Mouse (Mus musculus) adrenal gland, adult 8-10 months (tissue): Measurements from ENCODE around the gene L3mbtl1. TPM values are rescaled to one million over a fixed set of nuclear protein-coding genes. Genes with fewer than 3 reads are reported as not detected.
"Not testable (repeated sequence)": the region's sequence is repeated elsewhere in the genome, so short reads cannot be mapped to it uniquely, and the experiment has no call there.

Experiments used
- DNase-seq: peaks from one replicate; pipeline ENCODE4 v3.0.0; 2022
- total RNA-seq, 4 experiments: library from RNA; stranded (reverse); gene quantifications; 2 replicates each; pipeline ENCODE4 v1.2.4; 2022

L3mbtl1 gene
- total RNA-seq, result 1 to 10 TPM in 1 of 4 experiments, under 1 TPM in 2, not detected in 1; 0.24 to 1.1 (median 0.68) TPM

DNA sequence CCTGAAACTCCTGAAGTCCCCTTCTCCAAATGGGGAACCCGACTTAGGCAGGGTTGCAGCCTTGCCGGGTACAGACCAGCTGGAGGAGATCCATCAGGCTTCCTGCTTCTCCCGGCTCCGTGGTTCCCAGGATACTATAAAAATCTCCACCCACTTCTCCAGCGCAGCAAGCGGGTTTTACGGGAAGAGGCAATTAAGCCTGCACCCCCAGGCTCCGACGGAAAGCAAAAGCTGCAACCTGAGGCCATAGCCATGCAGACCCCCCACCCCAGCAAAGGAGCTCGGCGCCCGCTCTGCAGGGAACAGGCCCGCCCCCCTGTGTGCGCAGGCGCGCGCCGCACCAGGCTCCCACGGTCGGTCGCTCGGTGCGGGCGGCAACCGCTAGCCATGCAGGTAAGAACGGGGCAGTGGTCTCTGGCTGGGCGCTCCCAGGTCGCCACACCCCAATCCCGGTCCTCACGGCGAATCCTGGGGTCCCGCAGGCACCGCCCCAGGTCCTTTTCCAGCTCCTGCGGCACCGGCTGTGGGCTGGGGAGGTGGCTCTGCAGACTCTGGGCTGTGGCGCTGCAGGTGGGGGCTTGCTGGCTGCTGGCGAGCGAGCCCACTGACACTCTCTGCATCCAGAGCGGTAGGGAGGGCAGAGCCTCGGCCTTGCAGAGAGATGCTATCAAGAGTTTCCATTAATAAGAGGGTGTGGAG is at the start of gene L3mbtl1:
Gene L3mbtl1, plus strand, starts transcription at position 325 of the 699 bp plus-strand sequence.
- no peak for DNase-seq

DNA sequence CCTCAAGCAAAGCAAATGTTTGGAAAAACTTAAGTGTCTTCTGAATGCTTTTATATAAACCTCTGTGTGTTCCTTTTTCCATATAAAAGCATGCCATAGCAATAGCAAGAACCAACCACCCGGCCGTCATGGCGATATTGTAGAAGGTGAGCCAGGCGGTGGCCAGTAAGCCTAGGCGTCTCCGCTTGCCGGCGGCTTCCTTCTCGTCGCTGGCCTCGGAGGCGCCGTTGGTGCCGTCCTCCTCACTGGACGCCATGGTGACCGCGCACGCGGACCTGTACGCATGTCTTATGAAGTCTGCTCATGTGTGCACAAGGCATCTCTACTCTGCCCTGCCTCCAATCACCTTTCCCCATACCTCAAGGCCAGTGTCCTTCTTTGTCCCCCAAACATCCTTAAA is 44.0 kb upstream of the L3mbtl1 start:
- DNase-seq, result not testable (repeated sequence)

DNA sequence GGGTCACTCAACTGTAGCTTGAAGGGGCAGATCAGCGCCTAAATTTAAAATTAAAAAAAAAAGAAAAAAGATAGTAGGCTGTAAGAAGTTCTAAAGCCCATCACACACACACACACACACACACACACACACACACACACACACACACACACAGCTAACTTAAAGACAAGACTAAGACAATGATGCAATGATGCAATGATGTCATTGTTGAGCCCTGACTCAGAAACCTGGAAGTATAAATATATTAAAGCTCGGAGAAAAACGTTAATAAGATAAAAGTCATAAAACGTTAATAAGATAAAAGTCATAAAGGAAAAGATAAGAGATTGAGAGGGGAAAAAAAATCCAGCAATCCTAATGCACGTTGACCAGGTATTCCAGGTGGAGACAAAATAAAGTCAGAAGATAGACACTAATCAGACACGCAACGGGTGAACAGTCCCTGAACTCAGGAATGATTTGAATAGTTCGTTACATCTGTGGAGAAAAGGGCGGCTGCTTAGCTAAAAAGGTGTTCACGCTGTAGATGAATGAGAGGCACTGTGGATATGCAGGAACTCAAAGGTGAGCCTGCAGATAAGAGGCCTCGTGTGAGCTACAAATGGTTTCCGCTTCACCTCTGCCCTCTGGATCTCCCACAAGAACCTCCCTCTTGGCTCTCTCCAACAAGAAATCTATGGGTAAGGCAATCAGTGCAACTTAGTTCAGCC is 43.2 kb upstream of the L3mbtl1 start:
- no peak for DNase-seq

DNA sequence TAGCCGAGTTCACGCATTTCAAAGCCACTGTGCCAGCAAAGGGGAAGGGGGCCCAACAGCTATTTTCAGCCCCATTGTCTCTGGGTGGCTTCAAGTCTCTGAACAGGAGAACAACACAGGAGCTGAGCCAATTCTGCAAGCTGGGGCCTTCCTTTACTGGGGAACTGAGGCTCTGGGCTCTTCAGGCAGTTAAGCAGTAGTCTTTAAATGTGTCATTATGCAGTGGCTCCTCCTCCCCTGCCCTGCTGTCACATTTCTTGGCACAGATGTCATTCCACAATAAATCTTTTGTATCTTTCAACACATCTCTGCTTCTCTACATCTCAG is 42.7 kb upstream of the L3mbtl1 start:
- no peak for DNase-seq

DNA sequence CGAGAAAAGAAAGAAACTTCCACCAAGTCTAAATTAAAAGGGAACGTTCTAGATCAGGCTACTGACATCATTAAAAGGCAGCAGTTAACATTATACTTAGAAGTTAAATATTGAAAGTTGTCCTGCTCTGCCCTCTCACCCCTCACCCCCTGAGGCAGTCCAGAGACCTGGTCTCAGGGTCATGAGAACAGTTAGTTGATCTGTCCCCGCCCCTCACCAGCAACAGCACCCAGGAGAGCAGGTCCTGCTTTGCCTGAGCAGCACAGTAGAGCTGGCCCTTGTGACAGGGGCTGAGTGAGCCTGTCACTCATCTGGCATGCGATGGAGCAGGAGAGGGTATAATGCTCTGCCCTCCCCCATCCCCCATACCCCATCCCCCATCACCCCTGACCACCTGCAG is 37.4 kb upstream of the L3mbtl1 start:
- DNase-seq, result no peak

DNA sequence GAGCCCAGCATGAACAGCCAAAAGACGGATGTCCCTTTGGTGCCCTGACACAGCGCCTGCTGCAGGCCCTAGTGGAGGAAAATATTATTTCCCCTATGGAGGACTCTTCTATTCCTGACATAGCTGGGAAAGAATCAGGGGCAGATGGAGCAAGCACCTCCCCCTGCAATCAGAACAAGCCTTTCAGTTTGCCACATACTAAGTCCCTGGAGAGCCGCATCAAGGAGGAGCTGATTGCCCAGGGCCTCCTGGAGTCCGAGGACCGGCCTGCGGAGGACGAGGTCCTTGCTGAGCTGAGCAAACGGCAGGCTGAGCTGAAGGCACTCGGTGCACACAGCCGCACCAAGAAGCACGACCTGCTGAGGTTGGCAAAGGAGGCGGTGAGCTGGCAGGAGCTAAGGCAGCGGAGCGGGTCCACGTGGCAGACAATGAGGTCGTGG is 35.2 kb upstream of the L3mbtl1 start:
- DNase-seq, result no peak

DNA sequence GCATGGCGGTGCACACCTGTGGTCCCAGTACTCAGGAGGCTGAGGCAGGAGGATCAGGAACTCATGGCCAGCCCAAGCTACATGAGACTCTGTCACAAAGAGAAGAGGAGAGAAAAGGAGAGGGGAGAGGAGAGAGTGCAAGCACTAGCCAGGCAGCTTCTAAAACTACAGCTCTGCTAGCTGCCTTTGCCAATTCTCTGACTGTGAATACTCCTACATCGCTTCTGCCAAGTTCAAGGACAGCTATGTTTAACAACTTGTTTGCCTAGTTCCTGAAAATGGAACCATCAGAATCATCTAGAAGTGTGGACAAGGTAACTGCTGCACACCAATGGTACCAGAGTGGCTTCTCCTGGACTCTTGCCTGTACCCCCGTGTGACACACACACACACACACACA is 29.2 kb upstream of the L3mbtl1 start:
- DNase-seq, result no peak

DNA sequence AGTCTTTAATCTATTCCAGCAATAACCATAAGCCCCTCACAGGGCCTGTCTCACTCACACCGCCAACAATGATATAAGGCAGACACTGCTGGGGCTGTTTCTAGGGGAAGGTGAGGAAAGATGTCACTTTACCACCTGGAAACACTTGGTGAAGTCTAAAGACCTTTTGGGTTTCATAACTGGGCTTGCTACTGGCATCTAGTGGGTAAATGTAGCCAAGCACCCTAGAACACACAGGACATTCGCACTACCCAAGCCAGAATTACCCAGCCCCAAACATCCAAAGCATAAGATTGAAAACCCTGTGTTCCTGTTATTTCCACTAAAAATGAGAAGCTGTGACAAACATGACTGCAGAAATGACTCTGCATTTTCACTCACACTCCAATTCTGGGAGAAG is 28.8 kb upstream of the L3mbtl1 start:
- DNase-seq, result no peak

DNA sequence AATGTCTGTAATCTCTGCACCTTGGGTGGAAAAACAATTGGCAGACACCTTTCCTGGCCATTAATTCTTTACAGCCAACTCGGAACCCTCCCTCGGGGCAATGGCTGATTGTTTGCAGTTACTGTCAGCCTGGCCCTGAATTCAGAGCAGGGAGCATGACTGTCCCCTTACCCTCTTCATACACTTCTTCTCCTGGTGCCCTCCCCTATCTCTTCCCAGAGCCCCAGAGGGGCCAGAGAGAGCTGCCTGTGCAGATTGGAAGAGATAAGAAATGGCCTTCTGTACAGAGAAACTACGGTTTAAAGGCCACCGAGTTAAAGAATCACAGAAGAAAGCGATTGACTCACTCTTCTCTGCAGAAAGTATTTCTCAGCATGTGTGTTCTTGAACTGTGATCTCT is 23.3 kb upstream of the L3mbtl1 start:
- DNase-seq, result no peak

DNA sequence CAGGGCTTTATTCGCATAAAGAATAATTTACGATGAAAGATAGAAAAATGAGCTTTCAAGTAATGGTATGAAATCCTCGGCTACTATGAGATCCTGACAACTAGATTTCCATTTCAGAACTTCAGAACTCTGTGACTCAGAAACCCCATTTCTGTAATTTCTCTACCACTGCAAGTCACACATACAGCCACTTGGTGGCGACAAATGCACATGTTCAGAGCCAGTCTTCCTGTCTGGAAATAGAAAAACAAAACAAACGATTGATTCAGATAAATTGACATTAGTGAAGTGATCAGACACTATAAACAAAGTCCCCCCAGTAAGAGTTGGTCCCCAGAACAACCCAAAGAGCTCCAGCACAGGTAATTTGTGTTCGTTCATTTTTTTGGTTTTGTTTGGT is 21.1 kb upstream of the L3mbtl1 start:
- DNase-seq, result peak; percentile 37

DNA sequence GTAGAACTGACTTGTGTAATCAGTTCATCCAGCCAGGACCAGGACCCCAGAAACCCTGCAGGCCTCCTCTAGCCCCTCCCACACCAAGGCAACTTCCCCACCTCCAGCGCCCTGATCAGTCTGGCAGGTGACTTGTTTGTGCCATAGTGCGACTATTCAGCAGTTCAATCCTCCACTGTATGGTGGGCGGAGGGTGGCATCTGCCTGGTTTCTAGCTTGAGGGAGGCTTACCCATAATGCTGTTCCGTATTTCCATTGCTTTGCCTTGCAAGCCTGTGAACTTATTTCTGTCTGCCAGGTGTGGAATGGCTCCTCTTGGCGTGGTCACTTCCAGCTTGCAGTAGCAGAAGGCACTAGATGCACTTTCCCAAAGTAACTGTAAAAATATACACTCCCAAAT is 20.4 kb upstream of the L3mbtl1 start:
- DNase-seq, result no peak

DNA sequence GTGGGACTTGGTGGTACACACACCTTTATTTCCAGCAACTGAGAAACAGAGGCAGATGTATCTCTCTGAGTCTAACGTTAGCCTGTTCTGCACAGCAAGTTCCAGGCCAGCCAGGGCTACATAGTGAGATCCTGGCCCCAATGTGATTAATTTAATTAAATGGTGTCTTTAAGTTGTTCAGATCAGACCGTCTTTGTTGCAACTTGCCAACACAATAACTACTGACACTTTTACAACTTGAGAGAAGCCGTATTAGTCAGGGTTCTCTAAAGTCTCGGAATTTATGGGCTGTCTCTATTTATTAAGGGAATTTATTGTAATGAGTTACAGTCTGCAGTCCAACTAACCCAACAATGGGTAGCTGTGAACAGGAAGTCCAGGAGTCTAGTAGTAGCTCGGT is 19.1 kb upstream of the L3mbtl1 start:
- no peak for DNase-seq

DNA sequence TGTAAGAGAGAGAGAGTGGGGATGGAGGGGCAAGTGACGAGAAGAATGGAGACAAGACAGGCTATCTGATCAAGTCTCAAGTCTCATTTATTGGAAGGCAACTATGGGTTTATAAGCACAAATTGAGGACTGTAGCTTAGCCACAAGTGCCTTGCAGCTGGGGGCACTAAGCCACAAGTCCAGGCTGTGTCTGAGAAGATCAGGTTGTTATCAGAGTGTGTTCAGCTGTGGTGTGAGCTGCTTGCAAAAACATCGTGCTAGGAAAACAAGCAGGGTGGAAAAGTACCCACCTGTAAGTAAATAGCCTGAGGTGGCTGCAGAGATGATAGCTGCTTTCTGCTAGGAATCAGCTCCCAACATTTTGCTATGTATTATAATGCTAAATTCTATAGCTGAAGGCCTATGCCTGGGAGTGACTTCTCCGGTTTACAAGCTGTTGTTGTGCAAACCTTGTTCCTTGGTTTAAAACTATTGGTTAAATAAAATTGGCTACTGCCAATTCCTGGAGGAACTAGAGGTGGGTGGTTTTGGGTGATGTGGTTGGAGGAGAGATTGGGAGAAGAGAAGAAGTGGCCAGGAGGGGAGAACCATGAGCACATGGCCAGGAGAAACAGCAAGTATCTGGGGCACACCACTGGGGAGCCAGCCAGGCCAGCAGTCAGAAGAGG is 15.2 kb upstream of the L3mbtl1 start:
- no peak for DNase-seq

DNA sequence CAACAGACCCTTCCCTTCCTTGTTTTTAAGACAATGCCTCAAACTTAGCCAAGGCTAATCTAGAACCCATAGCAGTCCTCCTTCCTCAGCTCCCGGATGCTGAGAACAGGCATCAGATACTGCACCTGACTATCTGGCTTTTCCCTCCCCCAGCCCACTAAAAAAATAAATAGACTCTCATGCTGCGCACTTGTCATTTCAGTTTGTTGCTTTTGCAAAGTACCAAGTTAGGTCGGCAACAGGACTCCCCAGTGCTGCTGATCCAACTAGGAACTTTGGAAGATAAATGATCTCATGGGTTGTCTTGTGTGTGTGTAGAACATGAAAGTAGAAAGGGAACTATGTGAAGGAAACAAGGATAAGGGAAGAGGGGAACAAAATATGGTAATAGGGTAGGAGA is 13.6 kb upstream of the L3mbtl1 start:
- DNase-seq, result no peak

DNA sequence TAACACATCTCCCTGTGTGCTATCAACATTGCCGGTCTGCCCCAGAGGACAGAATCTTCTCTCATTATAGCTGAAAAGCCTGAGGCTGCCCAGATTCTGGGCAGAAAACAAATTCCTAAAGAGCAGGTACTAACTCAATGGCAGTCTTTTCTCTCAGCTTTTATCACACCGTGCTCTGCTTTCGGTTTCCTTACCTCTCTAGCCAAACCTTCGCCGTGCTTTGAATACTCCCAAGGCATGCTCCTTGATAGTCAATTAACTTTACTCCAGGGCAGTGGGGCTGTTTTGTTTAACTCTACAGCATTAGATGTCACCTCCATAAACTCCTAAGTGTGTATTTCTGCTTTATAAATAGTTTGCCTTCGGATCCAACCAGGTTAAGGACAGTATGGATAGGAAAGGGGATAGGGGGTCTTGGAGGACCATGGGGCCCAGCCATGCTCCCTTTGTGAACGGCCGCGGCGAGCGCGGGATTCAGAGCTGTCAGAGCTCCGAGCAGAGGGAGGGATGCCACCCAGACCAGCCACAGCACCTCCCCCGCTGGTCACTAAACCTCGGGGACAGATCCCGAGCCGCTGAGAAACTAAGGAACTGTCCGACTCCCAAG is 12.7 kb upstream of the L3mbtl1 start:
- no peak for DNase-seq

DNA sequence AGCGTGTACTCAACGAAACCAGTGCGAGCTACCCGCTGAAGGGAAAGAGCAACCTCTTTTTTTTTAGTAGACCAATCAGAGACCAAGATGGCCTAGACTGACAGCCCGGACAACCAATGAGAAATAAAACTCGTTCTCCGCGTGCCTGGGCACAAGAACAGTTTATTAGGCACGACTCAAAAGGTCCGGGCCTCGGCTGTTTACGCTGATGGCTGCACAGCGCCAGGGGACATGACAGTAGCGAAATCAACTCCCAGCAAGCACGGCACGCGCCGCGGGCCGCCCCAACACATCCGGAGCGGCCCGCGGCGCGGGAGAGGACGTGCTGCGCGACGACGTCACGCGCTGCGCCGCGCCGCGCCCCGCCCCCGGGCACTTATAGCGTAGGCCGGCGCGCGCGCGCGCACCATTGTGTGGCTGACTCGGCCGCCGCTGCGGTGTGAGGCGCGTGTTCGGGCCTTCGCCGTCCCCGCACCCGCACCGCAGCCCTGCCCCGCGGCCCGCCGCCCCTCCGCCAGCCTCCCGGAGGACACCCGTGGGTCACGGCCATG is 12.1 kb upstream of the L3mbtl1 start, which contains the start of gene Srsf6:
Gene Srsf6, plus strand, starts transcription at position 406 of the 551 bp plus-strand sequence.
- peak; percentile 85 for DNase-seq

DNA sequence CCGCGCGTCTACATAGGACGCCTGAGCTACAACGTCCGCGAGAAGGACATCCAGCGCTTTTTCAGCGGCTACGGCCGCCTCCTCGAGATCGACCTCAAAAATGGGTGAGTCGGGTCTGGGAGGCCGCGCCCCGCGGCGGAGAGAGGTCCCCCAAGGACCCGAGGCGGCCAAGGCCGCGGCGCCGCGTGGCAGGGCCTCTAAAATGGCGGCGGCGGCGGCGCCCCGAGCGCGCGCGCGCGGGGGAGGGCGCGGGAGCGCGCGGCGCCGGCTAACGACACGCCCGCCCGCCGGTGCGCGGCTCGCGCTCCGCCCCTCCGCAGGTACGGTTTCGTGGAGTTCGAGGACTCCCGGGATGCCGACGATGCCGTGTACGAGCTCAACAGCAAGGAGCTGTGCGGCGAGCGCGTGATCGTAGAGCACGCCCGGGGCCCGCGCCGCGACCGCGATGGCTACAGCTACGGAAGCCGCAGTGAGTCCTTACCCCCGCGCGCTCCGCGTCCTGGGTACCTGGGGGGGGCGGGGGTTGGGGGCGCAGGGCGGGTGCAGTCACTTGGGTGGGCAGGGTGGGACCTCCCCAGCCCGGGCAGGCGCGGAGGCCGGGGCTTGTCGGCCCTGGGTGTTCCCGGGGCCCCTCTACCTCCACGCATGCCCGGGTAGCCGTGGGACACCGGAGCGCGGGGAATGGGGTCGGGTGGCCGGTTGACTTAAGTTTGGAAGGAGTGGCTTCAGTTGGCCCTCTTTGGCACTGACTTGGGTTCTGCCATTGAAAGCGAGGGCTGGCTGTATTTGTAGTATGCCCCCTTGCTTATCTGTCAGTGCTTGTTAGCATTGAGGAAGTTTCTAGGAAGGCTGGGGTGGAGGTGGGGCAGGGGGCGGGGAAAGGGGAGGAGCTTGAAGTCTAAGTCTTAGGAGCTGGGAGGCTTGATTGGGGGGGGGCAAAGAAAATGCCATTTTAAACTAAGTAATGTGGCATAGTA is 11.3 kb upstream of the L3mbtl1 start:
- peak; percentile 54 for DNase-seq

DNA sequence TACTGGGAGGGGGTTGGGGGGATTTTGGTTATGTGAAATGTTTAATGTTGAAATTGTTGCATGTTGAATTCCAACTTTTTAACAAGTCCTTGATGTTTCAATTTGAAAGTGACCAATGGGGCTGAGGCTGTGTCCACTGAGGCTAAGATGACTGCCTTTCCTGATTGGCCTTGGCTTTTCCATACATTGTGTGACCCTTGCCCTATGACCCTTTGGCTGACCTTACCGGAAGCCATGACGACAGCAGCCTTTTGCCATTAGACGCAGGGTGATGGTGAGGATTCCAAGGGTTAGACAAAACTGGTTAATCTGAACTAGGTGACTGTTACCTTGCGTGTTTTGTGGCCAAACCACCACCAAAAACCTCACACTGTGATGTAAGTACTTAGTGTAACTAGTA is 10.6 kb upstream of the L3mbtl1 start:
- DNase-seq, result no peak

DNA sequence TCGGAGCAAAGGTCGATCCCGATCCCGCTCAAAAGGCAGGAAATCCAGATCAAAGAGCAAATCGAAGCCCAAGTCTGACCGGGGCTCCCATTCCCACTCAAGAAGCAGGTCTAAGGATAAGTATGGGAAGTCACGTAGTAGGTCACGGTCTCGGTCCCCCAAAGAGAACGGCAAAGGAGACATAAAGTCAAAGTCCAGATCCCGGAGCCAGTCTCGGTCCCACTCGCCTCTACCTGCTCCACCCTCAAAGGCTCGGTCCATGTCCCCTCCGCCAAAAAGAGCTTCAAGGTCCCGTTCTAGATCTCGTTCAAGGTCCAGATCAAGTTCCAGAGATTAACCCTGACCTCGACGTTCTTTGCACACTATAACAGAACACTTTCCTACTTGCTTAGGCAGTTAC is 8.9 kb upstream of the L3mbtl1 start:
- DNase-seq, result no peak

DNA sequence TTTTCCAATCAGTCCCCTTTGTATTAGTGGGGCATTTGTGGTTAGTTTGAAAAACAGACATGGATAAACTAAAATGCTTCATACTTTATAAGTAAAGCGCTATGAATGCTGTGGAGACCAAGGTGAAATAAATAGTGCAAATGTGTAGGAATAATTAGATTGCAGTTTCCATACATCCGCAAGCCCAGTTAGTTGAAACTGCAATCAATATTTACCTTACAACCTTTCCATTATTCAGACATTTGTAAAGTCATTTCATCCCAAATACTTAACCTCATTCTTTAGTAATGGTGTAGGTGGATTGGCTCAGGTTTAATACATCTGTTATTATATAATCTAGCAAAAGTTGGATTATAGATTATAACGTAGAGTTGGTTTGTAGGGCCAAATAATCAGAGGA is 7.6 kb upstream of the L3mbtl1 start:
- no peak for DNase-seq

DNA sequence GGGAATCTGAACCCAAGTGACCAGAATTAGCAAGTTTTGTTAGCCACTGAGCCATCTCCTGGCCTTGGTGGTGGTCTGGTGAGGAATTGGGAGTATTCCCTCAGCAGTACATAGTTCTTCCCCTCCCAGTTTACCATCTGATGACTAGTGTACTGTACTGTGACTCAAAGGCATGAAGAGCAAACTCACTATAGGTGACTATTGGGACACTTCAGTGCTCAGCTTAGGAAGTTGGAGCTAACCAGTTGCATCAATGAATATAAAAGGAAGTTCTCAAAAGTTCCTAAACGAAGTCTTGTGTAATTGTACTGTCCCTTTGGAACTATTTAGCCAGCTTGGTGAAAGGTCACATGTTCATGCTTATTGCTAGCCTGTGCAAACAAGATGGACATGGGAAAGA is 3.7 kb upstream of the L3mbtl1 start:
- DNase-seq, result no peak

DNA sequence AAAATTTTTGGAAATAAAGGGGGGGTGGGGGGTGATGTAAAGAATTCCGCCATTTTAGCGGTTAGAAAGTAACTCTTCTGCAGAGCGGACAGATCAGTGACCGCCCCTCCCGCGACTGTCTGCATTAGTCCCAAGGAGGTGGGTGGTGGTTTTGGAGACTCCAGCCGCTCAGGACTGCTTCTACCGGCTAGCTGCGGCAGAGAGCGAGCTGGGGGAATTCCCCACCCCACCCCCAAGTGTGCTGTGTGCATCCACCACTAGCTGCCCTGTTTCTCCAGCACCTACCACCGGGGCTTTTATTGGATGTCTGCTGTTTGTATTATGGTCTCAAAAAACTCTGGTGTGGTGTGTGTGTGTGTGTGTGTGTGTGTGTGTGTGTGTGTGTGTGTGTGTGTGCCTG is 659 bp downstream of the L3mbtl1 start:
- DNase-seq, result no peak
